Mouse (Mus musculus): ENCODE results near the gene Plekha5. TPM values are rescaled to one million over a fixed set of nuclear protein-coding genes. Genes with fewer than 3 reads are reported as not detected.
A peak's percentile ranks its signal among the peaks of the same experiment; 100 is the strongest.

Plekha5 gene
- polyA plus RNA-seq, 1 experiment from 2014 or later: 39.0 TPM

- no peak overlapping the region for H3K9ac ChIP-seq (ENCODE audit: low read depth, low read length)
- TF ChIP-seq CTCF (IDR thresholded peaks at IDR 0.05; ENCODE audit: low read depth): no peak
- H3K9me3 ChIP-seq (replicated peaks; ENCODE audit: low read length): no peaks in the 10 kb centered on the region
- DNase-seq (ENCODE audit: low spot score) (peak; percentile 48), ATAC-seq (replicated peaks; ENCODE audit: low FRiP score, low read depth) (no peak)
- H3K4me2 ChIP-seq (ENCODE audit: low read length): no peak overlapping the region
- H3K4me1 ChIP-seq (replicated peaks; ENCODE audit: insufficient read depth, low read length): peaks cover 5% of the 10 kb centered on the region; the same call in 1 of the 2 replicates
- H3K4me3 ChIP-seq (replicated peaks; ENCODE audit: low read depth, low read length): no peak overlapping the region
- no peaks in the 10 kb centered on the region for H3K27me3 ChIP-seq (ENCODE audit: insufficient read depth, low read length)
- 0 out of 2 replicates have a peak, but pooled peaks cover 3% of the 10 kb centered on the region for H3K36me3 ChIP-seq (ENCODE audit: insufficient read depth, low read length)
- H3K27ac ChIP-seq: 0 out of 2 replicates have a peak overlapping the region, but pooled peaks have one; percentile 38
- WGBS: 31% methylated on average over 2 of the region's 2 CpGs
Observed at GRCm38 (mm10) chr6:140567199-140567598, 143.3 kb downstream of the Plekha5 start.

GRCm38 (mm10) chr6:140567897-140568296 is 144.0 kb downstream of the Plekha5 start:
- no peak for TF ChIP-seq CTCF (IDR thresholded peaks at IDR 0.05; ENCODE audit: low read depth)
- 52% methylated on average over 2 of the region's 2 CpGs for WGBS
- no peak overlapping the region for H3K9ac ChIP-seq (ENCODE audit: low read depth, low read length)
- ATAC-seq (replicated peaks; ENCODE audit: low FRiP score, low read depth) (no peak), DNase-seq (ENCODE audit: low spot score) (peak; percentile 42)
- no peaks in the 10 kb centered on the region for H3K27me3 ChIP-seq (ENCODE audit: insufficient read depth, low read length)
- H3K36me3 ChIP-seq (ENCODE audit: insufficient read depth, low read length): peaks cover 10% of the 10 kb centered on the region
- H3K4me2 ChIP-seq (ENCODE audit: low read length): no peak overlapping the region
- no peaks in the 10 kb centered on the region for H3K9me3 ChIP-seq (replicated peaks; ENCODE audit: low read length)
- H3K4me3 ChIP-seq (replicated peaks; ENCODE audit: low read depth, low read length): no peak overlapping the region
- H3K4me1 ChIP-seq (replicated peaks; ENCODE audit: insufficient read depth, low read length): 0 out of 2 replicates have a peak, but pooled peaks cover 5% of the 10 kb centered on the region
- H3K27ac ChIP-seq: 0 out of 2 replicates have a peak overlapping the region, but pooled peaks have one; percentile 38

GRCm38 (mm10) chr6:140570152-140570551 is 146.3 kb downstream of the Plekha5 start:
- WGBS: 45% methylated on average over 11 of the region's 11 CpGs
- no peak overlapping the region for H3K4me3 ChIP-seq (replicated peaks; ENCODE audit: low read depth, low read length)
- no peak overlapping the region for H3K4me2 ChIP-seq (ENCODE audit: low read length)
- ATAC-seq (replicated peaks; ENCODE audit: low FRiP score, low read depth): peak; percentile 70; the same call in 1 of the 2 replicates
- H3K9me3 ChIP-seq (replicated peaks; ENCODE audit: low read length): no peaks in the 10 kb centered on the region
- H3K36me3 ChIP-seq (ENCODE audit: insufficient read depth, low read length): peaks cover 27% of the 10 kb centered on the region
- DNase-seq (ENCODE audit: low spot score): peak; percentile 25
- H3K27ac ChIP-seq: no peak overlapping the region
- no peaks in the 10 kb centered on the region for H3K27me3 ChIP-seq (ENCODE audit: insufficient read depth, low read length)
- no peak for TF ChIP-seq CTCF (IDR thresholded peaks at IDR 0.05; ENCODE audit: low read depth)
- H3K4me1 ChIP-seq (replicated peaks; ENCODE audit: insufficient read depth, low read length): 0 out of 2 replicates have a peak, but pooled peaks cover 5% of the 10 kb centered on the region
- H3K9ac ChIP-seq (ENCODE audit: low read depth, low read length): no peak overlapping the region

GRCm38 (mm10) chr6:140574943-140575342 is 151.1 kb downstream of the Plekha5 start:
- Histone ChIP-seq H3K4me3 (replicated peaks; ENCODE audit: low read depth, low read length) (no peak overlapping the region), H3K27me3 (ENCODE audit: insufficient read depth, low read length) (no peaks in the 10 kb centered on the region), H3K9me3 (replicated peaks; ENCODE audit: low read length) (no peaks in the 10 kb centered on the region), H3K4me2 (ENCODE audit: low read length) (no peak overlapping the region), H3K9ac (ENCODE audit: low read depth, low read length) (no peak overlapping the region), H3K36me3 (ENCODE audit: insufficient read depth, low read length) (peaks cover 38% of the 10 kb centered on the region), H3K4me1 (replicated peaks; ENCODE audit: insufficient read depth, low read length) (no peaks in the 10 kb centered on the region), H3K27ac (no peak overlapping the region)
- WGBS: 91% methylated on average over 3 of the region's 3 CpGs
- DNase-seq (ENCODE audit: low spot score) (no peak), ATAC-seq (replicated peaks; ENCODE audit: low FRiP score, low read depth) (no peak)
- no peak for TF ChIP-seq CTCF (IDR thresholded peaks at IDR 0.05; ENCODE audit: low read depth)

- TF ChIP-seq CTCF (IDR thresholded peaks at IDR 0.05; ENCODE audit: low read depth): no peak
- Histone ChIP-seq H3K36me3 (ENCODE audit: insufficient read depth, low read length) (peaks cover 38% of the 10 kb centered on the region), H3K27ac (no peak overlapping the region), H3K27me3 (ENCODE audit: insufficient read depth, low read length) (no peaks in the 10 kb centered on the region), H3K9ac (ENCODE audit: low read depth, low read length) (no peak overlapping the region), H3K4me1 (replicated peaks; ENCODE audit: insufficient read depth, low read length) (no peaks in the 10 kb centered on the region), H3K4me2 (ENCODE audit: low read length) (no peak overlapping the region), H3K9me3 (replicated peaks; ENCODE audit: low read length) (no peaks in the 10 kb centered on the region), H3K4me3 (replicated peaks; ENCODE audit: low read depth, low read length) (no peak overlapping the region)
- DNase-seq (ENCODE audit: low spot score) (peak; percentile 43), ATAC-seq (replicated peaks; ENCODE audit: low FRiP score, low read depth) (no peak; the same call in 1 of the 2 replicates)
- WGBS: 50% methylated on average over 8 of the region's 8 CpGs
Observed at GRCm38 (mm10) chr6:140576133-140576532, 152.3 kb downstream of the Plekha5 start.

GRCm38 (mm10) chr6:140576961-140577821 is 153.3 kb downstream of the Plekha5 start:
- H3K36me3 ChIP-seq (ENCODE audit: insufficient read depth, low read length): peaks cover 34% of the 10 kb centered on the region
- H3K4me3 ChIP-seq (replicated peaks; ENCODE audit: low read depth, low read length): no peak overlapping the region
- 59% methylated on average over 18 of the region's 18 CpGs for WGBS
- ATAC-seq (replicated peaks; ENCODE audit: low FRiP score, low read depth) (peak; percentile 54; the same call in 1 of the 2 replicates), DNase-seq (ENCODE audit: low spot score) (peak; percentile 64)
- H3K9ac ChIP-seq (ENCODE audit: low read depth, low read length): no peak overlapping the region
- peak; percentile 49 for TF ChIP-seq CTCF (IDR thresholded peaks at IDR 0.05; ENCODE audit: low read depth)
- H3K27me3 ChIP-seq (ENCODE audit: insufficient read depth, low read length): no peaks in the 10 kb centered on the region
- no peaks in the 10 kb centered on the region for H3K9me3 ChIP-seq (replicated peaks; ENCODE audit: low read length)
- no peaks in the 10 kb centered on the region for H3K4me1 ChIP-seq (replicated peaks; ENCODE audit: insufficient read depth, low read length)
- no peak overlapping the region for H3K27ac ChIP-seq
- H3K4me2 ChIP-seq (ENCODE audit: low read length): no peak overlapping the region

All from kidney, postnatal 0 days (tissue).